Mouse (Mus musculus) kidney, postnatal 0 days (tissue): ENCODE measurements around the gene Igsf21. TPM values are rescaled to one million over a fixed set of nuclear protein-coding genes. Genes with fewer than 3 reads are reported as not detected.

Source experiments
- ATAC-seq: fragments of 200-750 bp; cut with Nextera tagmentation; replicated peaks from 2 replicates; pipeline ENCODE4 v1.8.0; 2017; ENCODE audit warnings: low read depth, moderate number of reproducible peaks, moderate TSS enrichment, moderate library complexity; ENCODE audit not compliant: low FRiP score
- DNase-seq: peaks from one replicate; pipeline ENCODE4 v3.0.0-alpha.2; 2016; ENCODE audit warnings: low spot score
- H3K27ac ChIP-seq: fragments of 300-500 bp; sonication (generic); 2 replicates; pipeline ENCODE4 v1.5.1; 2014; ENCODE audit warnings: mild to moderate bottlenecking
- H3K27me3 ChIP-seq: fragments of 300-500 bp; sonication (generic); 2 replicates; pipeline ENCODE4 v1.6.1; 2014; ENCODE audit warnings: low read length, mixed read lengths; ENCODE audit not compliant: insufficient read depth
- H3K36me3 ChIP-seq: fragments of 300-500 bp; sonication (generic); 2 replicates; pipeline ENCODE4 v1.6.1; 2014; ENCODE audit warnings: low read length, mixed read lengths; ENCODE audit not compliant: insufficient read depth
- H3K4me1 ChIP-seq: fragments of 300-500 bp; sonication (generic); replicated peaks from 2 replicates; pipeline ENCODE4 v1.6.1; 2014; ENCODE audit warnings: antibody characterized with exemption, low read length, mixed read lengths; ENCODE audit not compliant: insufficient read depth
- H3K4me2 ChIP-seq: fragments of 300-500 bp; sonication (generic); 2 replicates; pipeline ENCODE4 v1.6.1; 2014; ENCODE audit warnings: mild to moderate bottlenecking, low read length, moderate library complexity, mixed read lengths
- H3K4me3 ChIP-seq: fragments of 300-500 bp; sonication (generic); replicated peaks from 2 replicates; pipeline ENCODE4 v1.5.1; 2014; ENCODE audit warnings: low read depth, low read length
- H3K9ac ChIP-seq: fragments of 300-500 bp; sonication (generic); 2 replicates; pipeline ENCODE4 v1.6.1; 2014; ENCODE audit warnings: low read depth, low read length
- H3K9me3 ChIP-seq: fragments of 300-500 bp; sonication (generic); replicated peaks from 2 replicates; pipeline ENCODE4 v1.6.1; 2016; ENCODE audit warnings: low read length, inconsistent platforms, mixed read lengths
- CTCF ChIP-seq: IDR thresholded peaks from 2 replicates; pipeline ENCODE4 v1.5.1; 2016; ENCODE audit warnings: antibody characterized with exemption, low read depth, mild to moderate bottlenecking, moderate library complexity
- WGBS: fragments of 180-500 bp; shearing (Covaris S2); extraction: QIAGEN DNeasy Blood & Tissue Kit; methylation state at CpG from one replicate; pipeline ENCODE4 v1.1.7; 2014; 5-methylcytosine and 5-hydroxymethylcytosine counted together
- polyA plus RNA-seq: library from polyadenylated mRNA; unstranded; fragments of >200 nt; fragmentation: Nextera tagmentation; extraction: Ambion mirVana; gene quantifications from 2 replicates; pipeline ENCODE4 v1.2.1, GENCODE M21; 2015

The Igsf21 gene
- 1.2 and 1.3 TPM in 2 replicates for polyA plus RNA-seq

- ATAC-seq (0 out of 2 replicates have a peak, but pooled peaks have one; percentile 22), DNase-seq (peak; percentile 32)
- TF ChIP-seq CTCF, result no peak
- H3K9ac ChIP-seq, result no peak within 1 kb of the TSS
- no peaks in the 10 kb centered on the region for H3K36me3 ChIP-seq
- H3K4me3 ChIP-seq, result 0 out of 2 replicates have a peak within 1 kb of the TSS, but pooled peaks have one; percentile 17
- peaks cover 69% of the 10 kb centered on the region for H3K27me3 ChIP-seq
- no peaks in the 10 kb centered on the region; the same call in 1 of the 2 replicates for H3K4me1 ChIP-seq
- no peaks in the 10 kb centered on the region for H3K9me3 ChIP-seq
- H3K4me2 ChIP-seq, result peak within 1 kb of the TSS; percentile 36
- under 1% methylated on average over 75 of the region's 90 CpGs for WGBS
- H3K27ac ChIP-seq, result no peak within 1 kb of the TSS
Observed at GRCm38 (mm10) chr4:140246180-140247005, at the start of gene Igsf21. Gene Igsf21 (minus strand): TSS chr4:140246784.

- Histone ChIP-seq H3K9me3 (no peaks in the 10 kb centered on the region), H3K27ac (no peak overlapping the region), H3K4me2 (no peak overlapping the region), H3K4me1 (no peaks in the 10 kb centered on the region), H3K36me3 (no peaks in the 10 kb centered on the region), H3K27me3 (no peaks in the 10 kb centered on the region), H3K9ac (no peak overlapping the region), H3K4me3 (no peak overlapping the region)
- DNase-seq (no peak), ATAC-seq (no peak)
- TF ChIP-seq CTCF, result no peak
- 83% methylated on average over 5 of the region's 5 CpGs for WGBS
Observed at GRCm38 (mm10) chr4:140285726-140286316, 39.2 kb upstream of the Igsf21 start.

GRCm38 (mm10) chr4:140283398-140283797 is 36.8 kb upstream of the Igsf21 start:
- H3K27ac ChIP-seq, result no peak overlapping the region
- ATAC-seq (peak; percentile 49; the same call in 1 of the 2 replicates), DNase-seq (peak; percentile 80)
- H3K27me3 ChIP-seq, result no peaks in the 10 kb centered on the region
- no peak overlapping the region for H3K4me3 ChIP-seq
- 0% methylated on average over 2 of the region's 2 CpGs for WGBS
- no peaks in the 10 kb centered on the region; the same call in 1 of the 2 replicates for H3K9me3 ChIP-seq
- no peaks in the 10 kb centered on the region for H3K4me1 ChIP-seq
- H3K36me3 ChIP-seq, result no peaks in the 10 kb centered on the region
- H3K4me2 ChIP-seq, result no peak overlapping the region
- no peak overlapping the region for H3K9ac ChIP-seq
- TF ChIP-seq CTCF, result no peak

GRCm38 (mm10) chr4:140278269-140278668 is 31.7 kb upstream of the Igsf21 start:
- Histone ChIP-seq H3K27ac (no peak overlapping the region), H3K27me3 (no peaks in the 10 kb centered on the region), H3K4me1 (no peaks in the 10 kb centered on the region), H3K4me3 (no peak overlapping the region), H3K9me3 (no peaks in the 10 kb centered on the region; the same call in 1 of the 2 replicates), H3K4me2 (no peak overlapping the region), H3K9ac (no peak overlapping the region), H3K36me3 (no peaks in the 10 kb centered on the region)
- DNase-seq (no peak), ATAC-seq (no peak)
- no peak for TF ChIP-seq CTCF
- WGBS, result 85% methylated on average over 2 of the region's 2 CpGs

- no peak overlapping the region for H3K9ac ChIP-seq
- no peaks in the 10 kb centered on the region for H3K9me3 ChIP-seq
- DNase-seq (no peak), ATAC-seq (no peak)
- no peaks in the 10 kb centered on the region for H3K27me3 ChIP-seq
- no peak overlapping the region for H3K4me2 ChIP-seq
- TF ChIP-seq CTCF, result no peak
- H3K4me1 ChIP-seq, result no peaks in the 10 kb centered on the region
- no peaks in the 10 kb centered on the region for H3K36me3 ChIP-seq
- H3K27ac ChIP-seq, result no peak overlapping the region
- WGBS, result 91% methylated on average over 5 of the region's 5 CpGs
- no peak overlapping the region for H3K4me3 ChIP-seq
Observed at GRCm38 (mm10) chr4:140271913-140272312, 25.3 kb upstream of the Igsf21 start.

GRCm38 (mm10) chr4:140270451-140270850 is 23.9 kb upstream of the Igsf21 start:
- H3K36me3 ChIP-seq, result no peaks in the 10 kb centered on the region
- ATAC-seq (no peak), DNase-seq (no peak)
- H3K4me1 ChIP-seq, result no peaks in the 10 kb centered on the region
- H3K9ac ChIP-seq, result no peak overlapping the region
- TF ChIP-seq CTCF, result no peak
- no peak overlapping the region for H3K27ac ChIP-seq
- H3K27me3 ChIP-seq, result no peaks in the 10 kb centered on the region
- H3K4me2 ChIP-seq, result no peak overlapping the region
- H3K4me3 ChIP-seq, result no peak overlapping the region
- no peaks in the 10 kb centered on the region for H3K9me3 ChIP-seq
- 70% methylated on average over 7 of the region's 7 CpGs for WGBS
